Comparison of ENCODE assay signal across 30 mouse cellular contexts in genomic region chr3:49748054-49748453, GRCm38 (mm10). TPM values are rescaled to one million over a fixed set of nuclear protein-coding genes. Genes with fewer than 3 reads are reported as not detected.
"Had no signal": no experiment of that assay in that cellular context is flagged by ENCODE, and none has a peak within 500 bp of the region (broad histone marks: within the 10 kb centered on the region; RNA-seq: fewer than 3 reads in every experiment).

No protein-coding gene starts in this region.

- H3K27me3 ChIP-seq: embryonic facial prominence, embryonic 12.5 days; embryonic facial prominence, embryonic 13.5 days; embryonic facial prominence, embryonic 15.5 days; forebrain, embryonic 12.5 days; forebrain, embryonic 13.5 days; forebrain, embryonic 15.5 days had no signal

- H3K27ac ChIP-seq: embryonic facial prominence, embryonic 10.5 days; embryonic facial prominence, embryonic 12.5 days; embryonic facial prominence, embryonic 13.5 days; embryonic facial prominence, embryonic 15.5 days; forebrain, embryonic 10.5 days; forebrain, embryonic 12.5 days; forebrain, embryonic 13.5 days; forebrain, embryonic 15.5 days; gastrocnemius, adult 2 months; heart, adult 2 months had no signal

- H3K9me3 ChIP-seq: embryonic facial prominence, embryonic 10.5 days; embryonic facial prominence, embryonic 12.5 days; embryonic facial prominence, embryonic 15.5 days; forebrain, embryonic 10.5 days; forebrain, embryonic 12.5 days; forebrain, embryonic 13.5 days; forebrain, embryonic 15.5 days had no signal

- ATAC-seq: forebrain, embryonic 13.5 days; forebrain, embryonic 14.5 days; forebrain, embryonic 15.5 days; forebrain, embryonic 16.5 days; forebrain, postnatal 0 days had no signal

- H3K9ac ChIP-seq: embryonic facial prominence, embryonic 12.5 days; embryonic facial prominence, embryonic 13.5 days; embryonic facial prominence, embryonic 15.5 days; forebrain, embryonic 12.5 days; forebrain, embryonic 13.5 days; forebrain, embryonic 15.5 days; forebrain, postnatal 0 days had no signal

- H3K4me3 ChIP-seq: embryonic facial prominence, embryonic 10.5 days; embryonic facial prominence, embryonic 12.5 days; embryonic facial prominence, embryonic 13.5 days; embryonic facial prominence, embryonic 15.5 days; erythroblast, embryonic 14.5 days; forebrain, embryonic 10.5 days; forebrain, embryonic 12.5 days; forebrain, embryonic 13.5 days; forebrain, embryonic 15.5 days; gastrocnemius, adult 2 months; heart, adult 2 months had no signal

- DNase-seq: cerebellum, adult 2 months; cerebellum, adult 8-10 months; cerebellum, adult 9-10 months; cerebellum, adult 9-11 months; cerebellum, postnatal 10 days; cerebellum, postnatal 14 days; cerebellum, postnatal 25 days; cerebellum, postnatal 36 days; embryo, embryonic 11 days; forebrain, postnatal 0 days; gastrocnemius, adult 2 months; gastrocnemius, postnatal 10 days; gastrocnemius, postnatal 14 days; gastrocnemius, postnatal 25 days; gastrocnemius, postnatal 36 days; heart, adult 18-20 months; heart, adult 2 months had no signal

- H3K4me2 ChIP-seq: embryonic facial prominence, embryonic 12.5 days; embryonic facial prominence, embryonic 15.5 days; forebrain, embryonic 12.5 days; forebrain, embryonic 13.5 days; forebrain, embryonic 15.5 days had no signal

RNA-seq across cellular contexts. Expression of gene Pcdh18, which starts 9.1 kb away (rescaled TPM):
- total RNA-seq: common myeloid progenitor, adult 5-6 weeks; granulocyte monocyte progenitor cell, adult 5-6 weeks had no signal
- polyA plus RNA-seq: erythroblast, embryonic 14.5 days had no signal
